In genomic region chr6:73211602-73212001, GRCm38 (mm10) we compare ENCODE assay signal across 24 mouse cellular contexts. TPM values are rescaled to one million over a fixed set of nuclear protein-coding genes. Genes with fewer than 3 reads are reported as not detected.
"Had no signal": no experiment of that assay in that cellular context is flagged by ENCODE, and none has a peak within 500 bp of the region (broad histone marks: within the 10 kb centered on the region; RNA-seq: fewer than 3 reads in every experiment).

No protein-coding gene starts in this region.

- H3K4me3 ChIP-seq: heart, adult 2 months; heart, embryonic 13.5 days; heart, embryonic 15.5 days; hindbrain, embryonic 10.5 days; hindbrain, embryonic 12.5 days; intestine, embryonic 15.5 days; kidney, embryonic 15.5 days; layer of hippocampus, adult 2 months; left cerebral cortex, adult 2 months; limb, embryonic 10.5 days; limb, embryonic 12.5 days; liver, embryonic 13.5 days; liver, embryonic 15.5 days had no signal

- H3K27ac ChIP-seq: heart, adult 2 months; heart, embryonic 13.5 days; heart, embryonic 15.5 days; hindbrain, embryonic 10.5 days; hindbrain, embryonic 12.5 days; hindbrain, embryonic 14.5 days; intestine, embryonic 15.5 days; kidney, embryonic 15.5 days; kidney, postnatal 0 days; layer of hippocampus, adult 2 months; left cerebral cortex, adult 2 months; limb, embryonic 10.5 days; limb, embryonic 12.5 days; liver, embryonic 13.5 days; liver, embryonic 15.5 days had no signal

- H3K36me3 ChIP-seq: heart, embryonic 13.5 days; heart, embryonic 15.5 days; hindbrain, embryonic 10.5 days; hindbrain, embryonic 12.5 days; intestine, embryonic 15.5 days; kidney, embryonic 15.5 days; limb, embryonic 10.5 days; limb, embryonic 12.5 days; liver, embryonic 13.5 days; liver, embryonic 15.5 days had no signal

- H3K4me1 ChIP-seq: heart, embryonic 13.5 days; heart, embryonic 15.5 days; hindbrain, embryonic 10.5 days; hindbrain, embryonic 12.5 days; intestine, embryonic 15.5 days; kidney, embryonic 15.5 days; limb, embryonic 10.5 days; limb, embryonic 12.5 days; liver, embryonic 15.5 days had no signal

- DNase-seq: gastrocnemius, postnatal 25 days; heart, adult 2 months; heart, postnatal 14 days; heart, postnatal 4 days; kidney, adult 2 months; kidney, adult 9 months; kidney, postnatal 14 days; kidney, postnatal 36 days; liver; liver, embryonic 13.5 days had no signal

- H3K9me3 ChIP-seq: heart, embryonic 13.5 days; heart, embryonic 15.5 days; hindbrain, embryonic 12.5 days; intestine, embryonic 15.5 days; kidney, embryonic 15.5 days; limb, embryonic 10.5 days; limb, embryonic 12.5 days; liver, embryonic 13.5 days; liver, embryonic 15.5 days had no signal

- H3K27me3 ChIP-seq: heart, embryonic 13.5 days; heart, embryonic 15.5 days; hindbrain, embryonic 12.5 days; intestine, embryonic 15.5 days; kidney, embryonic 15.5 days; limb, embryonic 12.5 days; liver, embryonic 13.5 days; liver, embryonic 15.5 days had no signal

- H3K9ac ChIP-seq: heart, embryonic 13.5 days; heart, embryonic 15.5 days; hindbrain, embryonic 12.5 days; hindbrain, embryonic 14.5 days; intestine, embryonic 15.5 days; kidney, embryonic 15.5 days; limb, embryonic 12.5 days; liver, embryonic 13.5 days; liver, embryonic 15.5 days had no signal

RNA-seq across cellular contexts. Expression of gene Dnah6, which starts 9.8 kb away (rescaled TPM):
- total RNA-seq: granulocyte monocyte progenitor cell, adult 5-6 weeks had no signal
- polyA plus RNA-seq: limb, embryonic 12.5 days had no signal
